Mouse (Mus musculus): ENCODE results near the gene Txndc2.

Gene Txndc2

DNA sequence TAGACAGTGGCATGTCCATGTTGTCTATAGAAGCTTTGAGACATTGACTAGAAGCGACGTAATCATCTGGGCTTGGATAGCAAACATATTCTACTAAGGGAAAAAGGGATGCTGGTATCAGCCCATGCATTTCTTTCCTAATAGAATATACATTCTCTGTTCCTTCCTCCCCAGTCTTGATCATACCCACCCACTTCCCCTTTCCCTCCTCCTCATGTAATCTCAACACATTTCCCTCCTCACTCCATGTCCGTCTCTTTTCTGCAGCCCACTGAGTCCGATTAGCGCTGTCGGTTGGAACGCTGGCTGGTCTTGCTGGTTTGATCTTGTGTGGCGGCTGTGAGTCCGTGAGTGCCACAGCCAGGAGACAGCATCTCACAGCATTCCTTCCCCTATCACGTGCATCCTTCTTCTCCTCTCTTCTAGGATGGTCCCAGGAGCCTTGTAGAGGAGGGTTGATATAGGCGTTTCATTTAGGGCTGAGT, at the start of gene Txndc2:
Gene Txndc2, minus strand, starts transcription at position 435 of the 485 bp plus-strand sequence.
- DNase-seq (ENCODE audit: low read depth, low spot score) = no peak

DNA sequence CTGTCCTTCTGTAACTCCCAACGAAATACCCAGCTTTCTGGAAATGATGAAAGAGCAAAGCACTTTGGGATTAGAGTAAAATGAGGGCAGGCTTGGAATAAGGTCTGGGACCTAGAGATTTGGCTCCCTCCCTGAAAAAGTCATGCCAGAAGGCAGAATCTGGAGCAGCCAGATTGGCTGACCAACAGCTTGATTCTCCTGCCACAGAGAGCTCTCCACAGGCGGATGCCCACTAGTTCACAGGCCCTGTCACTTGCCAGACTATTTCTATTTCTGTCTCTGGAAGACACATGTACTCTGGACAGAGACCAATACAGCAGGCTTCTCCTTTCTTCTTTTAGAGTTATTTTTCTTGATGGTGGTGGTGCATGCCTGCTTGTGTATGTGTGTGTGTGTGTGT, 41.8 kb upstream of the Txndc2 start:
- no peak for DNase-seq (ENCODE audit: low read depth, low spot score)

DNA sequence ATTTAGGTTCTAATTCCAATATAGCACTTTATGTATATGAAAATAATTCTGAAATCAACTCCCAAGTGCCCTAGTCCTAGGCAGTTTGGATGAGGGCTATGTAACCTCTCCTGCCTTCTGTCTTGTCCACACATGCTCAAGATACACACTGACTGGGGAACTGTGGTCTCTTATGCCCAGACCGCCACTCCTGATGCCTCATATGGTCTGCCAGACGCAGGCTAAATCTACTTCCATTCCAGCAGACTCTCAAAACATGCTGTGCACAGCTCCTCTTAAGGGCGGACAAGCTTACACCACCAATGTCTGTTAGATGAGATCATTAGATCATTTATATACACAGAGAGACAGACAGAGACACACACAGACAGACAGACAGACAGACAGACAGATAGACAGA, 41.3 kb upstream of the Txndc2 start:
- DNase-seq (ENCODE audit: low read depth, low spot score) = no peak

DNA sequence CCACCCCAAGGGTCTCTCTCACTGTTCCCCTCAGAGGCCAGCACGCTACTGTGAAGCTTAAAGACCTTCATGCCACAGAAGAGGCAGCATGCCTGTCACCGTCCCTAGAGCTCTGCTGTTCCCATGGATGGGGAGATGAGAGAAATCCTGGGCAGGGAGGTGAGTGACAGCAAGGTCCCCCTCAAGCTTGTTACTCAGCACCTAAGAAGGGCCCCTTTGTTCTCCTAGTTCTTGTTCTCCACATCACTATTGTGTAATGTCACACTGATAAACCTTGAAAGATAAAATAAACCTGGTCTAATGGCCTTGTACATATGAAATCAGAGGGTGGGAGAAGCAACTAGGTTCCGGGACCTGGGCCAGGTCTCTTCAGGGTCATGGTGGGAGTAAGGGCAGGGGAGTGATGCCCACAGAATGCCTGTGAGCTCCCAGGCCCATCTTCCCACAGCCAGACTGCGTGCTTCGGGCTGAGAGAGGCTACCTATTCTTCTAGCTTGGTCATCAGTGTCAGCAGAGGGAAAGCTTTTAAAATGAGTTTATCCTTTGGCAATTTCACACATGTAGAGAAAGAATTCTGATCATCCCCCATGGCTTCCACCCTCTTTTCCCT, 40.2 kb upstream of the Txndc2 start:
- DNase-seq (ENCODE audit: low read depth, low spot score) = no peak

DNA sequence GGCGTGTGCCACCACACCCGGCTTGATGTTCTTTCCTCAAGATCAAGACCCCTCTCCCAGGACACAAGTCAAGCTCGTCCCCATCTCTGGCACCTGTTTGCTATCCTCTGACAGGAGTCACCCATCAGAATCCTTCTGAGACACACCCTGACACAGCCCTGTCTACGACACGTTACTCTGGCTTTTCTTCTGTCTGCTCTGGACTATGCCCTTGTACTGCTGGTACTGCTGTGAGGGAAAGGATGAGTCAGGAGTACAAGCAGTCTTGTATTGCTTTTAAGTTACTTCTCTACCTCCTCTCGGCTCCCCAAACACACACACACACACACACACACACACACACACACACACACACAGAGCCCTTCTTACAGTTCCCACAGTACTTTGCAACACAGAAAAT, 39.5 kb upstream of the Txndc2 start:
- DNase-seq (ENCODE audit: low read depth, low spot score) = no peak

DNA sequence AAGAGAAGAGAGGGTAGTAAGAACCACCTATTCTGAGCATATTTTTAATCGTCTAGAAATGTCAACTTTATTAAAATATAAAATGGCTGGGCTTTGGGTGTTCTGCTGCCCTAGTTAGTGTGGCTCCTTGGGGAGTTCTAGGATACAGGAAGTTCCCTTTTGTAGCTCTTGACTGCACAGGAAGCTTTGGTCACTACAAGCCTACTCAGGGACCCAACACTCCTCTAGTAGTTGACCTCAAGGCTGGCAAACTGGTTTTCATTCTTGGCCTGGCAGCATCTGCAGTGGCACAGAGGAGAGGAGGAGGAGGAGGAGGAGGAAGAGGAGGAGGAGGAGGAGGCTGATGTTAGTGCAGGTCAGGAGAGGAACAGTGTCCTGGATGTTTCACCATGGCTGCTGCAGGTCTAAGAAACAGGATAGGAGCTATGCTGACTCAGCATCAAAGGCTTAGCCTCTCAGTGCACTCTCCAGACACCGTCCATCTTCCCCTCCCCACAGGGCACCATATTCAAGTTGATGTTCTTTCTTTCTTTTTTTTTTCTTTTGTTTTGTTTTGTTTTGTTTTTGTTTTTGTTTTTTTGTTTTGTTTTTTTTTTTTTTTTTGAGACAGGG, 38.9 kb upstream of the Txndc2 start:
- DNase-seq (ENCODE audit: low read depth, low spot score) = no peak

DNA sequence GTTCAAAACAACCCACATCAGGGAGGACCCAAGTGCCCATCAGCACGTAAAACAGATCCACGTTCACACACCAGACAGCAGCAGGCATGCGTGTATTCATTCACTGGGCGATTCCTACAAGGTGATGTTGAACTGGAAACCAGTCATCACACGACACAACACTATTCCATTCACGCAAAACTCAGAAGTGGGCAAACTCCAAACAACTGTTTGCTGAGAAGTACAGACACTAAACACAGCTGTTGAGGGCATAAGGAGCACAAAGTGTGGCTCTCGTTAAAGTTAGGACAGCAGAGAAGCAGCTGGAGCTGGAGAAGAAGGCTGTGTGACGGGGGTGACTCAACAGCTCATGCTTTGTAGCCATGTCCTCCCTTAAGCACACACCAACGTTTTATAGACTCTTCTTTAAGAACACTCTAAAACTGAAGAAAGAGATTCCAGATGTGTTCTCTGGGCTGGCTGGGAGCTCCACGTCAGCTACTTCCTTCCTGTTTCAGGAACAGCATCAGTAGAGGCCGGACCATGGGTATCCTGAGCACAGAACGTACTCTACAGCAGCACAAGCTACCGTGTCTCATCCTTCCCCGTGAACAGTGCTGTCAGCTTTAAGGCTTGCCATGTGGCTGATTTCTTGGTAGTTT, 38.0 kb upstream of the Txndc2 start:
- no peak for DNase-seq (ENCODE audit: low read depth, low spot score)

DNA sequence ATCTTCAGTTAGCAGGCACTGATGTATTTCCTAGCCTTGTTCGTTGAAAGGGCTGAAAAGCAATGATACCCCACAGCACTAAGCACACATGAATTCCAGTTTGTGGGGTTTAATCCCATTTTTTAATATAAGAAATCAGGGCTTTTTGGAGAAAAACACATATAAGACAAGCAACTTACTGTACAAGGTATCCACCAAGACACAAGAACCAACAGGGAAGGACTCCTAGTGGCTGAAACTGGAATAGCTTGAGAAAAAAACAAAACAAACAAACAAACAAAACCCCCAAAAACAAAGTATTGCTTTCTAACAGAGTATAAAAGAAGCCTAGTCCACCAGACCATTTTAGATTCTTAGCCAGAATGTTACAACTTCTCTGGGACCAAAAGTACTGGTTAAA, 35.8 kb upstream of the Txndc2 start:
- DNase-seq (ENCODE audit: low read depth, low spot score) = no peak

- DNase-seq (ENCODE audit: low read depth, low spot score) = no peak
Measured at GRCm38 (mm10) chr17:65676536-65676935, 34.6 kb upstream of the Txndc2 start.

DNA sequence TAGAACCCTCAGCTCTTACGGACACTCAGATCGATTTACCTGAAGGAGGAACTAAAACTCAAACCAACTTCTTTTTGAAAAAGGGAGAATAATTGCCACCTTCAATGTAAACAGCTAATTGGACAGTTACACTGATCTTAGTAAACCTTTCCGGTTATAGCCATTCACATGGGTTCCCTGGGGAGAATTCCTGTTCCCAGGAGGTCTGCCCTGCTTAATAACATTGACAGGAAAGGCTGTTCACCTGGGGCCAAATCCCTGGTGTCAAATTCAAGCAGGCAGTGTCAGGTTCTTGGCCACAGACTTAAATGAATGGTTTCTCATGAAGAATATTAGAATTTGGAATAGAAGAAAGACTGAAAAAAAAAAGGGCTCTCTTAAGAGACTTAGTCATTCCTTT, 34.0 kb upstream of the Txndc2 start:
- DNase-seq (ENCODE audit: low read depth, low spot score) = no peak

- DNase-seq (ENCODE audit: low read depth, low spot score) = no peak
Measured at GRCm38 (mm10) chr17:65674710-65675171, 32.8 kb upstream of the Txndc2 start.

GRCm38 (mm10) chr17:65672926-65673325, 31.0 kb upstream of the Txndc2 start:
- DNase-seq (ENCODE audit: low read depth, low spot score) = no peak

DNA sequence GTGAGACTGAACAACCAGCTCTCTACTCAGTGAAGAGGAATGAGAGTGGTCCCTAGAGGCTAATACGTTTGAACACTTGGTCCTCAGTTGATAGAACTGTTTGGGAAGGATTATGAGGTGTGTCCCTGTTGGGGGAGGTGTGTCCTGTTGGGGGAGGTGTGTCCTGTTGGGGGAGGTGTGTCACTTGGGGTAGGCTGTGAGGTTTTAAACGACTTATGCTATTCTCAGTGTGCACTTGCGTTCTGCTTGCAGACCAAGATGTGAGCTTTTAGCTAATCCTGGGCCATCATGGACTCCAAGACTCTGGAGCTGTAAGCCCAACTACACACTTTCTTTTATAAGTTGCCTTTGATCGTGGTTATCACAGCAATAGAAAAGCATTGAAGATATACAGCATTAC, 27.1 kb upstream of the Txndc2 start:
- DNase-seq (ENCODE audit: low read depth, low spot score) = no peak

- DNase-seq (ENCODE audit: low read depth, low spot score) = no peak
Measured at GRCm38 (mm10) chr17:65667792-65668191, 25.8 kb upstream of the Txndc2 start.

DNA sequence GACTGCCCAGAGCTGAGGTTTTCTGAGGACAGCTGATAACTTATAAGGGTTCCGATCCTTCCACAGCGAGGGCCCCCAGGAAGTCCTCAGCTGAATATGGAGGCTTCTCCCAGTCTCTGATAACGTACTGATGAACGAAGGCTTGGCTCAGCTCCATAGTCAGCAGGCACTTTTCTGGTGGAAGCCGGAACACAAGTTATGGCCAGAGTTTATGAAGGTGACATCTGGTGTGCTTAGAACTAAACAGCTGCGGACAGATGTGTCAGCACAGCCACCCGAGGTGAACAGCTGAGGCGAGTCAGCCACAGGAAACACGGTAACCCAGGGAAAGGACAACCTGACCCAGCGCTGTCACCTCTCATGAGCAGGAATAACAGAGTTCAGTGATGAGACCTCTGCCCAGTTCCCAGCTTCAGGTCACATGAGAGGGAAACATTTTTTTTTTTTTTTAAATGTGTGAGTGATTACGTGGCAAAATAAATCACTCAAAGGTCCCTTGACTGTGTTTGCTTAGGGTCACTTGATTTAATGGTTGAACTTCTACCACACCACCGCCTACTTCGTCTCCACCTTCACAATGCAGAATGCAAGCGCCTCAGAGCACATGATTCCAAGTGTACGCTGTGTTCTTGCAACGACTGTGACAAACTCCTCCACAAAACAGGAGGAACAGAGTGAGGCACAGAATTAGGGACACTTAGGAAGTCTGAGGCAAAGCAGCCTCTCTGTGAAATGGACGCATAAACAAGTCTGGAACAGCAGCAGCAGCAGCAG, 24.6 kb upstream of the Txndc2 start:
- DNase-seq (ENCODE audit: low read depth, low spot score) = no peak

DNA sequence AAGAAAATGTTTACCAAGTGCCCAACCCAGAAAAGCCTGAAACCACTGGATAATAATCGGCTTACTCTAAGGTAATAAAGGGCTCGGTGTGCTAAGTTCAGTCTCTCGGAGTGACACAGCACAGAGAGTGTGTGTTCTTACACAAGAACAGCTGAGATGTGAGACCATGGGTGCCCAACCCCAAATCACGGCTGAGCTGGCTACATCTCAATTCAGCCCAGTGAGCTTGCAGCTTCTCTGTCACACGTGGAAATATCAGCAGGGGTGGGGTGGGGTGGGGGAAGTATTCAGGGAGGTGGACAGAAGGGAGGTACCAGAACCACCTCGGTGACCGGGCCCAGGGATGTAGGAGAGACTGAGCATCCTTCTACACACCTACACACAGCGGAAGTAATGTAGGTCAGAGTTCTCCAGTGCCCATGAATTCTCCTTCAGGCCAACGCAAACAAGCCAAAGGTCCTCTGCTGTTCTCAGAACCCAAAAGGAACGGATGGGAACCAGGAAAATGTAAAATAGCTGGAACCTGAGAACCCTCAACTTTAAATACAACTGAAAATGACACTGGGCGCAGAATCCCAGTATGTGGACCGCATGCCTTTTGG, 23.9 kb upstream of the Txndc2 start:
- no peak for DNase-seq (ENCODE audit: low read depth, low spot score)

GRCm38 (mm10) chr17:65663329-65664078, 21.5 kb upstream of the Txndc2 start:
- no peak for DNase-seq (ENCODE audit: low read depth, low spot score)

DNA sequence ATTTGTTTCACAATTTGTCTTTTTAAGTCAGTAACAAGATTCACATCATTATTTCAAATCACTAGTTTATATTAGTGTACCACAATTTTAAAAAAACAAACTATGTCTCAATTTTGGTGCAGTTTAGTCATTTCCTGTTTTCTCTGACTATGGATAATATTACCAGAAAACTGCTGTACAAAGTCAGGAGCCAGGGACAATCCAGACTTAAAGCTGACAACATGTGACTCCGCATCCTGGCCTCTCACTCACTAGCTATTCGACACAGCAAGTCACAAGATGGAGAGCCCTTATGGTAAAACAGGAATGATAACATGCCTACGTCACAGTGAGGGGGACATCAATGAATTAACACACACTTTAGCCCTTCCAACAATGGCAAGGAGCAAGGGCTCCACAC, 20.7 kb upstream of the Txndc2 start:
- DNase-seq (ENCODE audit: low read depth, low spot score) = no peak

GRCm38 (mm10) chr17:65658416-65658815, 16.4 kb upstream of the Txndc2 start:
- no peak for DNase-seq (ENCODE audit: low read depth, low spot score)

GRCm38 (mm10) chr17:65657958-65658357, 16.0 kb upstream of the Txndc2 start:
- DNase-seq (ENCODE audit: low read depth, low spot score) = no peak

- no peak for DNase-seq (ENCODE audit: low read depth, low spot score)
Measured at GRCm38 (mm10) chr17:65656731-65657130, 14.8 kb upstream of the Txndc2 start.
